Mouse (Mus musculus): ENCODE measurements at regions not wholly inside any gene's neighbourhood (a gene's known extent, or its start where the extent isn't known, plus 50 kb on each side); places are given as distances from the start of the nearest gene placed in this dataset.

GRCm38 (mm10) chr9:122609616-122610015 is 137.5 kb upstream of the Topaz1 start:
- 88% methylated on average over 5 of the region's 5 CpGs for WGBS
- H3K4me3 ChIP-seq (replicated peaks; ENCODE audit: insufficient read depth, low read depth, low read length): no peak overlapping the region
- H3K27ac ChIP-seq (ENCODE audit: insufficient read depth, low read length): no peak overlapping the region
- H3K27me3 ChIP-seq (ENCODE audit: control insufficient read depth, insufficient read depth, low read length): no peaks in the 10 kb centered on the region
- no peaks in the 10 kb centered on the region for H3K4me1 ChIP-seq (ENCODE audit: control insufficient read depth, insufficient read depth, low read length)
- no peak for DNase-seq
- TF ChIP-seq POLR2A (IDR thresholded peaks at IDR 0.05; ENCODE audit: borderline replicate concordance, insufficient read depth, low read length) (no peak), CTCF (IDR thresholded peaks at IDR 0.05; ENCODE audit: borderline replicate concordance, insufficient read depth, low read depth, low read length) (no peak)

- Histone ChIP-seq H3K4me1 (ENCODE audit: control insufficient read depth, insufficient read depth, low read length) (no peaks in the 10 kb centered on the region), H3K4me3 (replicated peaks; ENCODE audit: insufficient read depth, low read depth, low read length) (no peak overlapping the region), H3K27me3 (ENCODE audit: control insufficient read depth, insufficient read depth, low read length) (no peaks in the 10 kb centered on the region), H3K27ac (ENCODE audit: insufficient read depth, low read length) (no peak overlapping the region)
- no peak for DNase-seq
- TF ChIP-seq POLR2A (IDR thresholded peaks at IDR 0.05; ENCODE audit: borderline replicate concordance, insufficient read depth, low read length) (no peak), CTCF (IDR thresholded peaks at IDR 0.05; ENCODE audit: borderline replicate concordance, insufficient read depth, low read depth, low read length) (no peak)
- WGBS: 94% methylated on average over 10 of the region's 10 CpGs
Observed at GRCm38 (mm10) chr9:122610918-122611317, 136.2 kb upstream of the Topaz1 start.

- WGBS: 19% methylated on average over 5 of the region's 5 CpGs
- no peaks in the 10 kb centered on the region for H3K4me1 ChIP-seq (ENCODE audit: control insufficient read depth, insufficient read depth, low read length)
- no peaks in the 10 kb centered on the region for H3K27me3 ChIP-seq (ENCODE audit: control insufficient read depth, insufficient read depth, low read length)
- DNase-seq: no peak
- TF ChIP-seq POLR2A (IDR thresholded peaks at IDR 0.05; ENCODE audit: borderline replicate concordance, insufficient read depth, low read length) (no peak), CTCF (IDR thresholded peaks at IDR 0.05; ENCODE audit: borderline replicate concordance, insufficient read depth, low read depth, low read length) (no peak)
- H3K27ac ChIP-seq (ENCODE audit: insufficient read depth, low read length): no peak overlapping the region
- no peak overlapping the region for H3K4me3 ChIP-seq (replicated peaks; ENCODE audit: insufficient read depth, low read depth, low read length)
Observed at GRCm38 (mm10) chr9:122614579-122615252, 132.4 kb upstream of the Topaz1 start.

- peak; percentile 60 for TF ChIP-seq CTCF (IDR thresholded peaks at IDR 0.05; ENCODE audit: borderline replicate concordance, insufficient read depth, low read depth, low read length)
- TF ChIP-seq POLR2A (IDR thresholded peaks at IDR 0.05; ENCODE audit: borderline replicate concordance, insufficient read depth, low read length): no peak
- Histone ChIP-seq H3K4me3 (replicated peaks; ENCODE audit: insufficient read depth, low read depth, low read length) (no peak overlapping the region), H3K27ac (ENCODE audit: insufficient read depth, low read length) (no peak overlapping the region), H3K27me3 (ENCODE audit: control insufficient read depth, insufficient read depth, low read length) (no peaks in the 10 kb centered on the region), H3K4me1 (ENCODE audit: control insufficient read depth, insufficient read depth, low read length) (no peaks in the 10 kb centered on the region)
- peak; percentile 11 to 27 for DNase-seq
- WGBS: 18% methylated on average over 4 of the region's 4 CpGs
Observed at GRCm38 (mm10) chr9:122615351-122615750, 131.8 kb upstream of the Topaz1 start.

- Histone ChIP-seq H3K4me1 (ENCODE audit: control insufficient read depth, insufficient read depth, low read length) (no peaks in the 10 kb centered on the region), H3K27me3 (ENCODE audit: control insufficient read depth, insufficient read depth, low read length) (no peaks in the 10 kb centered on the region), H3K27ac (ENCODE audit: insufficient read depth, low read length) (no peak overlapping the region), H3K4me3 (replicated peaks; ENCODE audit: insufficient read depth, low read depth, low read length) (no peak overlapping the region)
- DNase-seq: no peak
- WGBS: 64% methylated on average over 3 of the region's 3 CpGs
- TF ChIP-seq POLR2A (IDR thresholded peaks at IDR 0.05; ENCODE audit: borderline replicate concordance, insufficient read depth, low read length): no peak
- no peak for TF ChIP-seq CTCF (IDR thresholded peaks at IDR 0.05; ENCODE audit: borderline replicate concordance, insufficient read depth, low read depth, low read length)
Observed at GRCm38 (mm10) chr9:122617793-122618192, 129.4 kb upstream of the Topaz1 start.

GRCm38 (mm10) chr9:122625081-122625480 is 122.1 kb upstream of the Topaz1 start:
- Histone ChIP-seq H3K27ac (ENCODE audit: insufficient read depth, low read length) (no peak overlapping the region), H3K4me3 (replicated peaks; ENCODE audit: insufficient read depth, low read depth, low read length) (no peak overlapping the region), H3K27me3 (ENCODE audit: control insufficient read depth, insufficient read depth, low read length) (no peaks in the 10 kb centered on the region), H3K4me1 (ENCODE audit: control insufficient read depth, insufficient read depth, low read length) (no peaks in the 10 kb centered on the region)
- DNase-seq: no peak
- no peak for TF ChIP-seq CTCF (IDR thresholded peaks at IDR 0.05; ENCODE audit: borderline replicate concordance, insufficient read depth, low read depth, low read length)
- TF ChIP-seq POLR2A (IDR thresholded peaks at IDR 0.05; ENCODE audit: borderline replicate concordance, insufficient read depth, low read length): no peak
- WGBS: 60% methylated on average over 1 of the region's 1 CpGs

GRCm38 (mm10) chr9:122626346-122626745 is 120.8 kb upstream of the Topaz1 start:
- no peak for TF ChIP-seq CTCF (IDR thresholded peaks at IDR 0.05; ENCODE audit: borderline replicate concordance, insufficient read depth, low read depth, low read length)
- TF ChIP-seq POLR2A (IDR thresholded peaks at IDR 0.05; ENCODE audit: borderline replicate concordance, insufficient read depth, low read length): no peak
- Histone ChIP-seq H3K4me1 (ENCODE audit: control insufficient read depth, insufficient read depth, low read length) (no peaks in the 10 kb centered on the region), H3K27ac (ENCODE audit: insufficient read depth, low read length) (no peak overlapping the region), H3K4me3 (replicated peaks; ENCODE audit: insufficient read depth, low read depth, low read length) (no peak overlapping the region), H3K27me3 (ENCODE audit: control insufficient read depth, insufficient read depth, low read length) (no peaks in the 10 kb centered on the region)
- DNase-seq: no peak
- WGBS: 77% methylated on average over 6 of the region's 6 CpGs

GRCm38 (mm10) chr9:122629171-122629904 is 117.8 kb upstream of the Topaz1 start:
- H3K4me1 ChIP-seq (ENCODE audit: control insufficient read depth, insufficient read depth, low read length): no peaks in the 10 kb centered on the region
- no peak for DNase-seq
- no peak for TF ChIP-seq CTCF (IDR thresholded peaks at IDR 0.05; ENCODE audit: borderline replicate concordance, insufficient read depth, low read depth, low read length)
- no peak overlapping the region for H3K27ac ChIP-seq (ENCODE audit: insufficient read depth, low read length)
- 29% methylated on average over 18 of the region's 18 CpGs for WGBS
- no peaks in the 10 kb centered on the region for H3K27me3 ChIP-seq (ENCODE audit: control insufficient read depth, insufficient read depth, low read length)
- H3K4me3 ChIP-seq (replicated peaks; ENCODE audit: insufficient read depth, low read depth, low read length): no peak overlapping the region

Measured in cerebellum, adult 2 months (tissue).